Mouse (Mus musculus): ENCODE results near the gene Cort. TPM values are rescaled to one million over a fixed set of nuclear protein-coding genes. Genes with fewer than 3 reads are reported as not detected.
"Not testable (repeated sequence)": the region's sequence is repeated elsewhere in the genome, so short reads cannot be mapped to it uniquely, and the experiment has no call there.

Gene Cort
- polyA plus RNA-seq (2014; fragmentation: Nextera tagmentation; extraction: Ambion mirVana): 0.53 and 0.76 TPM in 2 replicates

DNA sequence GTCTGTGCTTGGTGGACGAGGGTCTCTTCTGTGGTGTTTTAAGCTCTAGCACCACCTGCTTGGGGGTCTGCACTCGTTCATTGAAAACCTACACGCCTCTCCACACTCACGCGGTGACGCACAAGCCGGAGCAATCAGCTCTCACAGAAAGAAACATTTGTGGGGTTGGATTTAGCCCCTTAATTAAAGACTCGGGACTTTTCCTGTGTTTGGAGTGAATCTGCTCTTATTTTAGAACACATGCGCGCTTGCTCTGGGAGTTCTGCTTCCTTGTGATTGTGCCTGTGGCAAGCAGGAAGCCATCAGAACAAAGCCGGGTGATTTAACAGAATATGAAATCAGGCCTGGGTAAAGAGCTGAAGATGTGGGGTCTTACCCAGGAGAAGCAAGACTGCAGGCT lies at the start of gene Cort:
Gene Cort (minus strand): TSS at position 101 of the 400 bp plus-strand sequence.
- no peak within 1 kb of the TSS for H3K4me3 ChIP-seq (ENCODE audit: low read depth, low read length)
- peaks cover 36% of the 10 kb centered on the region for H3K36me3 ChIP-seq (ENCODE audit: control insufficient read depth, insufficient read depth, low read length)
- no peak within 1 kb of the TSS for H3K4me2 ChIP-seq (ENCODE audit: low read depth, low read length)
- no peak within 1 kb of the TSS for H3K9ac ChIP-seq (ENCODE audit: low read depth, low read length)
- WGBS: 68% methylated on average over 11 of the region's 11 CpGs
- no peaks in the 10 kb centered on the region for H3K27me3 ChIP-seq (replicated peaks; ENCODE audit: control insufficient read depth, insufficient read depth, low read length)
- no peak within 1 kb of the TSS for H3K27ac ChIP-seq (replicated peaks; ENCODE audit: low read depth, low read length)
- H3K4me1 ChIP-seq (ENCODE audit: control insufficient read depth, insufficient read depth, low read length): no peaks in the 10 kb centered on the region
- DNase-seq (ENCODE audit: low spot score): peak; percentile 13
- ATAC-seq (ENCODE audit: low read depth): no peak
- no peaks in the 10 kb centered on the region for H3K9me3 ChIP-seq (ENCODE audit: control insufficient read depth, low read length)

DNA sequence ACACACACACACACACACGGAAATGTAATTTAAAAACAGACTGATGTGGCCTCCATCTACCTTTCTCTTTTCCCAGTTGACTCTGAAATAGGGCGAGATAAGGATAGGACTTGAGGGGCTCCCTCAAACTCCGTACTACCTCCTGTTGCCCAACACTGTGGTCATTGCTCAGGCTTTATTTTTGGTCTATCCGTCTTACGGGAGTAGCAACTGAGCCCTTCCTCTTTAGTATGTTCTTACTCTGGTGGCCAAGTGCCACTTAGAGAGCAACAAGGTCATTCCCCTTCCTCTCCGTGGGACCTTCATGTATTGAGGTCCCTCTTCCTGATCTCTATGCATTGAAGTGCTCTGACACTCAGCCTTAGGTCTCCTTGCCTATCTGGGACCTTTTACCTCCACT lies 47.1 kb upstream of the Cort start:
- DNase-seq (ENCODE audit: low spot score) (no peak), ATAC-seq (ENCODE audit: low read depth) (no peak)
- H3K4me3 ChIP-seq (ENCODE audit: low read depth, low read length): no peak overlapping the region
- peaks cover 9% of the 10 kb centered on the region; the same call in 1 of the 2 replicates for H3K4me1 ChIP-seq (ENCODE audit: control insufficient read depth, insufficient read depth, low read length)
- H3K9ac ChIP-seq (ENCODE audit: low read depth, low read length): no peak overlapping the region
- no peaks in the 10 kb centered on the region for H3K9me3 ChIP-seq (ENCODE audit: control insufficient read depth, low read length)
- no peaks in the 10 kb centered on the region for H3K27me3 ChIP-seq (replicated peaks; ENCODE audit: control insufficient read depth, insufficient read depth, low read length)
- no peak overlapping the region for H3K27ac ChIP-seq (replicated peaks; ENCODE audit: low read depth, low read length)
- no peak overlapping the region for H3K4me2 ChIP-seq (ENCODE audit: low read depth, low read length)
- 87% methylated on average over 6 of the region's 6 CpGs for WGBS
- peaks cover 1% of the 10 kb centered on the region for H3K36me3 ChIP-seq (ENCODE audit: control insufficient read depth, insufficient read depth, low read length)

DNA sequence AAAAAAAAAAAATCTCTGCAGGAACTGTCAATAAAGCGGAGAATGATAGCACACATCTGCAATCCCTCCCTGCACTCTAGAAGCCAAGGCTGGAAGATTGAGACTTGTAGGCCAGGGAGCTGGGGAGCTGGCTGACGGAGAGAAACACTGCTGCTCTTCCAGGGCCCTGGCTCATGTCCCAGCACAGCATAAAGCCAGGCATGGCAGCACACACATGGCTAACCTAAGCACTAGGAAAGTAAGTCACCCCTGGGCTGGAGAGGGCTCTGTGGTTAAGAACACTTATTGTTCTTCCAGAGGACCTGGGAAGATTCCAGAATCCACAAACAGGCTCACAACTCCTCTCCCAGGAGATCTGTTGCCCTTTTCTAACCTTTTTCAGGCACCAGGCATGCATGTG lies 46.1 kb upstream of the Cort start:
- Histone ChIP-seq H3K4me1 (ENCODE audit: control insufficient read depth, insufficient read depth, low read length) (peaks cover 9% of the 10 kb centered on the region; the same call in 1 of the 2 replicates), H3K9me3 (ENCODE audit: control insufficient read depth, low read length) (no peaks in the 10 kb centered on the region), H3K4me2 (ENCODE audit: low read depth, low read length) (no peak overlapping the region), H3K36me3 (ENCODE audit: control insufficient read depth, insufficient read depth, low read length) (no peaks in the 10 kb centered on the region), H3K9ac (ENCODE audit: low read depth, low read length) (0 out of 2 replicates have a peak overlapping the region, but pooled peaks have one; percentile 0), H3K27ac (replicated peaks; ENCODE audit: low read depth, low read length) (peak overlapping the region; percentile 75), H3K27me3 (replicated peaks; ENCODE audit: control insufficient read depth, insufficient read depth, low read length) (no peaks in the 10 kb centered on the region), H3K4me3 (ENCODE audit: low read depth, low read length) (no peak overlapping the region)
- ATAC-seq (ENCODE audit: low read depth) (no peak), DNase-seq (ENCODE audit: low spot score) (peak; percentile 72)
- WGBS: 49% methylated on average over 2 of the region's 2 CpGs

DNA sequence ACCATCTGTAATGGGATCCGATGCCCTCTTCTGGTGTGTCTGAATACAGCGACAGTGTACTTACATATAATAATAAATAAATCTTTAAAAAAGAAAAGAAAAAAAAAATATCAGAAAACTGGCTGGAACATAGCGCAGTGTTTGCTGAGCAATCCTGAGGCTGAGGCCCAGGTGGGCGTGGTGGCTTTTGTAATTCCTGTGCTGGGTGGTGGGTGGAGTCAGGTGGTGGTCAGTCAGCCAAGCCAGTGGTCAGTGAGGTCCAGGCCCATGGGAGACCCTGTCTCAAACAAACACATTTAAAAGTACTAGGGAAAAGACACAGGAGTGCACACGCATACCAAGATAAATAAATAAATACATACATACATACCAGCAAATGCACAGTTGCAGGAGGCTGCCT lies 45.5 kb upstream of the Cort start:
- H3K9me3 ChIP-seq (ENCODE audit: control insufficient read depth, low read length): no peaks in the 10 kb centered on the region
- no peak overlapping the region for H3K4me3 ChIP-seq (ENCODE audit: low read depth, low read length)
- H3K9ac ChIP-seq (ENCODE audit: low read depth, low read length): 0 out of 2 replicates have a peak overlapping the region, but pooled peaks have one; percentile 0
- WGBS: 83% methylated on average over 5 of the region's 5 CpGs
- H3K4me2 ChIP-seq (ENCODE audit: low read depth, low read length): no peak overlapping the region
- no peak for ATAC-seq (ENCODE audit: low read depth)
- peaks cover 9% of the 10 kb centered on the region; the same call in 1 of the 2 replicates for H3K4me1 ChIP-seq (ENCODE audit: control insufficient read depth, insufficient read depth, low read length)
- DNase-seq (ENCODE audit: low spot score): no peak
- peak overlapping the region; percentile 75 for H3K27ac ChIP-seq (replicated peaks; ENCODE audit: low read depth, low read length)
- no peaks in the 10 kb centered on the region for H3K27me3 ChIP-seq (replicated peaks; ENCODE audit: control insufficient read depth, insufficient read depth, low read length)
- no peaks in the 10 kb centered on the region for H3K36me3 ChIP-seq (ENCODE audit: control insufficient read depth, insufficient read depth, low read length)

DNA sequence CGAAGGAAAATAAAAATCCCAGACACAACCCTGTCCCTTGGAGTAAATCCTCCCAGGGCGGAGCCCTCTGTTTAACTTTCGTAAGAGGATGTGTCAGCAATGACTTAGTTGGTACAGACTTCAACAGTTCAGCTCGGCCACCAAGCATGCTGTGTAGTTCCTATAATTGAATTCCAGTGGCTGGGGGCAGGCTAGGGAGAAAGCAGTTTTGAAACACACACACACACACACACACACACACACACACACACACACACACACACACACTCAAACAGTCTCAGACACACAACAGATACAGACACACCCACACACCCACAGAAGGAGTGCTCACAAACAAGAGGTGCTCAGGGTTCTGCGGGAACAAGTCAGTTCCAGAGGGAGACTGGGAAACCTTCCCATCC lies 45.0 kb upstream of the Cort start:
- Histone ChIP-seq H3K4me2 (ENCODE audit: low read depth, low read length) (no peak overlapping the region), H3K36me3 (ENCODE audit: control insufficient read depth, insufficient read depth, low read length) (no peaks in the 10 kb centered on the region), H3K4me1 (ENCODE audit: control insufficient read depth, insufficient read depth, low read length) (peaks cover 9% of the 10 kb centered on the region; the same call in 1 of the 2 replicates), H3K9ac (ENCODE audit: low read depth, low read length) (no peak overlapping the region), H3K4me3 (ENCODE audit: low read depth, low read length) (no peak overlapping the region), H3K9me3 (ENCODE audit: control insufficient read depth, low read length) (no peaks in the 10 kb centered on the region), H3K27ac (replicated peaks; ENCODE audit: low read depth, low read length) (0 out of 2 replicates have a peak overlapping the region, but pooled peaks have one; percentile 10), H3K27me3 (replicated peaks; ENCODE audit: control insufficient read depth, insufficient read depth, low read length) (no peaks in the 10 kb centered on the region)
- no peak for ATAC-seq (ENCODE audit: low read depth)
- WGBS: 64% methylated on average over 5 of the region's 5 CpGs
- DNase-seq (ENCODE audit: low spot score): peak; percentile 32

DNA sequence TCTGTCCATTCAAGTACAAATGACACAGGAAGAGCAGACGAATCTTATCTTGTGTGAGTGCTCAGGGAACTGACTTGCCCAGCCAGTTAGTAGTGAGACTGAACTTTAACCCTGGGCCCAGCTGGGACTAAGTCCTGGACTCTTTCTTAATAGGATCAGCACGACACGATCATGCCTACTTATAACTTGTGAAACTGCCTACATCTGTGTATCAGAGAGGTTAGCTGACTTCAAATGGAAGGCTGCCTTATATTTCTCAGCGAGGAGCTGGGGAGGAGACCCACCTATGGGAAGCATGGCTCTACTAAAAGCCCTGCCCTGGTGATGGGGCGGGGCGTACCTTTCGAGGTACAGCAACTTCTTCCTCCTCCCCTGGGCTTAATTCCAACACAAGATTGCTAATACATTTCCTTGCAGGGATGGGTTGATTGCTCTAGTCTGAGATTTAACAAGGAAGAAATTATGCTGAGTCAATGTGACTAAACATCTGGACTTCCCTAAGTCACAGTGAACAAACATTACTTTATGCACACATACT lies 43.9 kb upstream of the Cort start:
- peak; percentile 69 for DNase-seq (ENCODE audit: low spot score)
- Histone ChIP-seq H3K27ac (replicated peaks; ENCODE audit: low read depth, low read length) (no peak overlapping the region), H3K27me3 (replicated peaks; ENCODE audit: control insufficient read depth, insufficient read depth, low read length) (no peaks in the 10 kb centered on the region), H3K4me3 (ENCODE audit: low read depth, low read length) (no peak overlapping the region), H3K36me3 (ENCODE audit: control insufficient read depth, insufficient read depth, low read length) (no peaks in the 10 kb centered on the region), H3K9ac (ENCODE audit: low read depth, low read length) (no peak overlapping the region), H3K9me3 (ENCODE audit: control insufficient read depth, low read length) (no peaks in the 10 kb centered on the region), H3K4me2 (ENCODE audit: low read depth, low read length) (no peak overlapping the region), H3K4me1 (ENCODE audit: control insufficient read depth, insufficient read depth, low read length) (peaks cover 9% of the 10 kb centered on the region; the same call in 1 of the 2 replicates)
- WGBS: 59% methylated on average over 7 of the region's 7 CpGs
- no peak for ATAC-seq (ENCODE audit: low read depth)

DNA sequence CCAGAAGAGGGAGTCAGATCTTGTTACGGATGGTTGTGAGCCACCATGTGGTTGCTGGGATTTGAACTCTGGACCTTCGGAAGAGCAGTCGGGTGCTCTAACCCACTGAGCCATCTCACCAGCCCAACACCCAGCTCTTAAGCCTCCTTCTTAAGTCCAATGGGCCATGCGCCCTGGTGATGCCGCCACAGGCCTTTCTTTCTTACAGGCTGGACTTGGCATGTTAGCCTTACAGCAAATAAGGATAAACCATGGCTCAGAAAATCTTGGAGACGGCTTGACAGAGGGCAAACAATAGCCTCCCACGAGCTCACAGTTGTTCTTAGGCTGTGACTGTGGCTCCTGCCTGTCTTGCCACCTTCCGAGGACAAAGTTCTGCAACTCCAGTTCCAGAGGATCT lies 43.4 kb upstream of the Cort start:
- not testable (repeated sequence) for H3K4me3 ChIP-seq (ENCODE audit: low read depth, low read length); DNase-seq (ENCODE audit: low spot score); H3K27ac ChIP-seq (replicated peaks; ENCODE audit: low read depth, low read length); ATAC-seq (ENCODE audit: low read depth); H3K4me1 ChIP-seq (ENCODE audit: control insufficient read depth, insufficient read depth, low read length); H3K27me3 ChIP-seq (replicated peaks; ENCODE audit: control insufficient read depth, insufficient read depth, low read length); H3K9me3 ChIP-seq (ENCODE audit: control insufficient read depth, low read length); H3K36me3 ChIP-seq (ENCODE audit: control insufficient read depth, insufficient read depth, low read length); H3K4me2 ChIP-seq (ENCODE audit: low read depth, low read length); H3K9ac ChIP-seq (ENCODE audit: low read depth, low read length)
- WGBS: 84% methylated on average over 7 of the region's 8 CpGs

DNA sequence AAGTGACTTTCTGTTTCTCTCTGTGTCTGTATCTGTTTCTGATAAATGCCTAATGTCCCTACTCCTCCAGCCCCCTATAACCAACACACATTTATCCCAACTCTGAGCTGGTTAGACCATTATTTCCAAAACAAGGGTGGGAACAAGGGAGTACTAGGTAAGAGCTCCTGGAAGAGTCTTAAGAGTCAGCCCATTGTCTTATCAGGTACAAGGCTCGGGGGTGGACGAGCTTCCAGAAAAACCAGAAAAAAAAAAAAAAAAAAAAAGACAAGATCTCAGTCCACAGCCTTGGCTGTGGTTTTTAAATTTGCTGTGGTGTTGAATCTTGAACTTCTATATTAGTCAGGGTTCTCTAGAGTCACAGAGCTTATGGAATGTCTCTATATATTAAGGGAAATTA lies 41.5 kb upstream of the Cort start:
- Histone ChIP-seq H3K4me3 (ENCODE audit: low read depth, low read length) (no peak overlapping the region), H3K27ac (replicated peaks; ENCODE audit: low read depth, low read length) (no peak overlapping the region), H3K36me3 (ENCODE audit: control insufficient read depth, insufficient read depth, low read length) (peaks cover 16% of the 10 kb centered on the region), H3K9me3 (ENCODE audit: control insufficient read depth, low read length) (no peaks in the 10 kb centered on the region), H3K4me2 (ENCODE audit: low read depth, low read length) (no peak overlapping the region), H3K4me1 (ENCODE audit: control insufficient read depth, insufficient read depth, low read length) (peaks cover 7% of the 10 kb centered on the region; the same call in 1 of the 2 replicates), H3K9ac (ENCODE audit: low read depth, low read length) (no peak overlapping the region), H3K27me3 (replicated peaks; ENCODE audit: control insufficient read depth, insufficient read depth, low read length) (no peaks in the 10 kb centered on the region)
- ATAC-seq (ENCODE audit: low read depth) (no peak), DNase-seq (ENCODE audit: low spot score) (no peak)
- WGBS: 78% methylated on average over 2 of the region's 2 CpGs

All from embryonic facial prominence, embryonic 14.5 days (tissue).